Mouse (Mus musculus) megakaryocyte, adult 5-6 weeks (primary cell): ENCODE measurements around the gene Cog4. TPM values are rescaled to one million over a fixed set of nuclear protein-coding genes. Genes with fewer than 3 reads are reported as not detected.
"Not testable (repeated sequence)": the region's sequence is repeated elsewhere in the genome, so short reads cannot be mapped to it uniquely, and the experiment has no call there.

ENCODE experiments used
- ATAC-seq: 2 replicates; pipeline ENCODE4 v1.8.0; 2016; ENCODE audit warnings: mild to moderate bottlenecking, inconsistent platforms; ENCODE audit not compliant: poor library complexity, severe bottlenecking
- total RNA-seq, 2 experiments: library from RNA; stranded (forward) in 1 of 2; stranded (reverse) in 1 of 2; fragments of 153-499, 151-499 nt in 1 of 2; fragments of 221-1000, 200-1000 nt in 1 of 2; gene quantifications; 2 replicates each; pipeline versions ENCODE4 v1.2.3 to v1.2.4; 2015 to 2017

Cog4 gene
- total RNA-seq, 2 experiments from 2014 or later: 13.6 to 31.8 TPM

DNA sequence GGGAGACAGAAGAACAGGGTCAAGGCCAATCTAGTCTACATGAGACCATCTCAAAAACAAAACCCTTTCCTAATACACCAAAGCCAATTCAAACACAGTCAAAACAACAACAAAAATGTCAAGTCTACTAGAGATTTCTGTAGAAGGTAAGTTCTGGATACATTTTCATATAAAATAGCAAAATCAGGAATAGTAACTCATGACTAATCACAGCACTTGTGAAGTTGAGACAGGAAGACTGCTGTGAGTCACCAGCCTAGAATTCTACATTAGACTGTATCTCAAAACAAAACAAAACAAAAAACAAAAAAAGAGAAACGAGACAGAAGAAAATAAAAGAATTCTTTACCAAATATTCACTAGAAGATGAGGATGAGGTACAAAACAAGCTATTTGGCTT lies 21.5 kb upstream of the Cog4 start:
- ATAC-seq: no peak

GRCm38 (mm10) chr8:110828511-110828910 lies 17.9 kb upstream of the Cog4 start:
- no peak for ATAC-seq

DNA sequence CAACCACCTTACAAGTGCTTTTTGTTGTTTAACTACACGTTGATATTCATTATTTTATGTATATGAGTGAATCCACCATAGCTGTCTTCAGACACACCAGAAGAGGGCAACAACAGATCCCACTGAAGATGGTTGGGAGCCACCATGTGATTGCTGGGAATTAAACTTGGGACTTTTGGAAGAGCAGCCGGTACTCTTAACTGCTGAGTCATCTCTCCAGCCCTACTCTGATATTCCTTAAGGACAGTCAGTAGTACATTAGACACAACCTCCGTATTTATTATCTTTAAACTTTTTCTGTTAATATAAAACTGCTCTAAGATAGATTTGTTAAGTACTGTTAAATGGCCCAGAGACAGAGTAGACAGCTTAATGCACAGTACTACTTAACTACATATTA lies 14.4 kb upstream of the Cog4 start:
- ATAC-seq: no peak

GRCm38 (mm10) chr8:110842012-110842574 lies 4.3 kb upstream of the Cog4 start:
- ATAC-seq: no peak

DNA sequence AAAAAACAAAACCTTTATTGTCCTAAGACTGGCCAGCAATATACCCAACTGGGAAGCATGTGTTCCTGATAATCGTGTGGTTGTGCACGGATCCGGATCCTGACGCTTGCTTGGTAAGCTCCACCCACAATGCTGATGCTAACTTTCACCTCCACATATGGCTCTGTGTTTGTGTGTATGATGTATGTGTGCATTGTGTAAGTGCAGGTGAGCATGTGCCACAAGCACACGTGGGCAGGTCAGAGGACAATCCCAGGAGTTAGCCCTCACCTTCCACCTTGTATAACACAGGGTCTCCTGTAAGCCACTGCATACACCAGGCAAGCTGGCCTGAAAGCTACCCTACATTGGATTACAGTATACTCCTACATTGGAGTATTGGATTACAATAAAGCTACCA lies 3.2 kb upstream of the Cog4 start:
- no peak for ATAC-seq

- ATAC-seq: no peak
Measured at GRCm38 (mm10) chr8:110844941-110845340, 1.5 kb upstream of the Cog4 start.

DNA sequence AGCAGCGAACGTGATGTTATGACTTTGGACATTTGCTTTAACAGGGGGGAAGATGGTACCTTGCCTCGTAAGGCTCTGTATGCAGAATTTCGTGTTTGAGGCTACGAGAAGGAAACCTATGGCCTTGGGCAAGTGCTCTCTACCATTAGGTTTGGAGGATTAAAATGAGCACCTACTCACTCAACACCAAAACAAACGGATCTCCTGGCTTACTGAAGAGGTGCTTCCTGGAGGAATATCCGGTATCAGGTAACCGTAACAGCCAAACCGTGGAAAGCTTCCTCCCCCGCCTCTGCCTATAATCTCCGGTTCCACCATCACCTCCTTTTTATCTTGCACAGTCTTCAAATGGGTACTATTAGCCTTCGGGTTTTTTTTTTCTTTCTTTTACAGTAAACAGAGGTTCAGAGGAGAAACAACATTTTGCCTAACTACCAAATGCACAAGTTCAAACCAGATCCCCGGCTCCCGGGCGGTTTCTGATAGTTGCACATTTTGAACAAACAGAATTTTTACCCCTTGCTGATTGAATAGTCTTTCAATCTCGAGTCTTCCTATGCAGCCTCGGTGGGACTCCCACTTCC lies 487 bp upstream of the Cog4 start:
- no peak for ATAC-seq

DNA sequence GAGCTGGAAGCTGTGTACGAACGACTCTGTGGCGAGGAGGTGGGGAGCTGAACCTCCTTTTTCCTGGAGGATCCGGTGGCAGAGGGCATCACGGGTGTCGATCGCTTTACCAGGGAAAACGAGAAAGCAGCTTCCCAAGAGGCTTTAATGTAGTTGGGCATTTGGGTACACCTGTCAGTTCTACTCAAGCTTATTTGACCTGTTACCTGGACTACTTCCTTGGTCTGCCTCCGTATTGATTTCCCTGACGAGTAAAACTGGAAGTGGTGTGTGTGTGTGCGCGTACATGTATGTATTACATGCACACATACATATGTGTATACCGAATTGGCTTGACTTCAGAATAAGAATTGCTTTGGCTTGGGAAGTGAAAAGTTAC lies 760 bp downstream of the Cog4 start:
- peak; percentile 23 for ATAC-seq

DNA sequence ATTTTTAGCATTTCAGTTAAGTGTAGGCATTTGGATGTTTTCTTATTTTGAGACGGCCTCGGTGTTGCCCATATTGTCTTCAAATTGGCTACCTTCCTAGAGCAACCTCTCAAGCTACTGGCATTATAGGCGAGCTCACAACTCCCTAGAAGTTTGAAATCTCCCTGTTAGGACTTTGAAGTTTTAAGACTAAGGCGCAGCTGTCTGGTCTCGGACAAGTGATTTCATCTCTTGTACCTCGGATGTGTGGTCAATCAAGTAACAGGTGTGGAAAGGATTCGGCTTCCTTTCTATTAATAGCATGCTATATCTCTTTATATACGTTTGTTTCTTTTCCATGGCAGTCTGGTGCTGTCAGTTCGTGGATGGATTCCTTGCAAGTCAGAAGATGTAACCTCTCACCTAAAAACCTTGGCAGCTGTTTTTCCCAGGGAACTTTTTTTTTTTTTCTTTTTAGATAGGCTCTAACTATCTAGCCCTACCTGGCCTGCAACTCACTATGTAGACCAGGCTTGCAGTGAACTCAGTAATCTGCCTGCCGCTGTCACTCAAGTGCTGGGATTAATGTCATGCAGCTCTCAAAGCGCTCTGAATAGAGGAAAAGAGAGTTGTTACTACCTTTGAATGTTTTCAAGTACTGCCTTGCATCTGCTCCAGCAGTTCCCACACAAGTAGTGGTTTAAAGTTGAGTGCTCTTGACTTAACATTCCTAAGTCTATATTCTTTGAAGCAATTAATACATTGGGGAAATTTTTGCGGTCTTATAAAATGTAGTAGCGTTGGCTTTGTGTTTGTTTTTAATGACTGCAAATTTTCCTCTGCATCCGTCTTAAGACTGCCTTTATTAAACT lies 1.5 kb downstream of the Cog4 start:
- ATAC-seq: no peak

DNA sequence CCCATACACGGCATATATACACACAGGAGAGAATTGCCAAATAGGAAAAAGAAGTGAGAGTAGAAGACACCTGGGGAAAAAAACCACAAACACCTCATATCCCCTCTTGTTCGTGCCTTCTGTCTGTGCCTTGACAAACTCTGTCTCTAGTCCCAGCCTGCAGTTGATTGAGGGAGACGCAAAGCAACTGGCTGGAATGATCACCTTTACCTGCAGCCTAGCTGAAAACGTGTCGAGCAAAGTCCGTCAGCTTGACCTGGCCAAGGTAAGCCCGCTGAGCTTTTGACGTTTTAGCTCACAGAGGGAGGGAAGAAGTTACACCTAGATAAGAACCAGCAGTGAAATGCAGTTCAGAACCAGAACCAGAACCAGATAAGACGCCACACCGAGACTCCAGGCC lies 4.8 kb downstream of the Cog4 start:
- ATAC-seq: no peak

DNA sequence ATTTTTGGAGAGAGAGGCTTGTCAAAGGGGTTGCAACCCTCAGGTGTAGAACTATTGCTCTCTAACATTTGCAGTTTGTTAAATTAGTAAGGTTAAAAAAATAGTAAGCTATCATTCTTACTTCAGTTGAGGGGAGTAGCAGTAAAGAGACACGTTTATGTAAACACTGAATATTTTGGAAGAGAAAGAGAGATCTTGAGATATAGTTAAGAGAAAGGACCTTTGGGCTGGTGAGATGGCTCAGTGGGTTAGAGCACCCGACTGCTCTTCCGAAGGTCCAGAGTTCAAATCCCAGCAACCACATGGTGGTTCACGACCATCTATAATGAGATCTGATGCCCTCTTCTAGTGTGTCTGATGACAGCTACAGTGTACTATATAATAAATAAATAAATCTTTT lies 9.7 kb downstream of the Cog4 start:
- ATAC-seq: not testable (repeated sequence)

GRCm38 (mm10) chr8:110856760-110857461 lies 10.5 kb downstream of the Cog4 start:
- ATAC-seq: no peak

- ATAC-seq: peak; percentile 87
Measured at GRCm38 (mm10) chr8:110859651-110860501, 13.5 kb downstream of the Cog4 start.

DNA sequence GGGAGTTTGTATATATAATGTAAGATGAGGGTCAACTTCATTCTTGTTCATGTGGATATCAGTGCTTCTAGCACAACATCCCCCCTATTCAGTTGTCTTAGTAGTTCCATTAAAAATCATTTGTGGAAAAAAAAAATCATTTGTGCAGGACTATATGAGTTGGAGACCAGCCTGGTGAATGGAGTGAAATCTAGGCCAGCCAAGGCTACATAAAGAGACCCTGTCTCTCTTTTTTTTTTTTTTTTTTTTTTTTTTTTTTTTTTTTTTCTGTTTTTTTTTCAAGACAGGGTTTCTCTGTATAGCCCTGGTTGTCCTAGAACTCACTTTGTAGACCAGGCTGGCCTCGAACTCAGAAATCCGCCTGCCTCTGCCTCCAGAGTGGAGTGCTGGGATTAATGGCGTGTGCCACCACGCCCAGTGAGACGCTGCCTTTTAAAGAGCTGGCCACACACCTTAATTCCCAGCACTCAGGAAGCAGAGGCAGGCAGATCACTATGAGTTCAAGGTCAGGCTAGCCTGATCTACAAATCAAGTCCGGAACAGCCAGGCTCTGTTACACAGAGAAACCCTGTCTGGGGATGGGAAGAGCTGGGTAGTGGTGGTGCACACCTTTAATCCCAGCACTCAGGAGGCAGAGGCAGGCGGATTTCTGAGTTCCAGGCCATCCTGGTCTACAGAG lies 15.1 kb downstream of the Cog4 start:
- not testable (repeated sequence) for ATAC-seq

- ATAC-seq: no peak
Measured at GRCm38 (mm10) chr8:110870501-110870900, 24.1 kb downstream of the Cog4 start.

DNA sequence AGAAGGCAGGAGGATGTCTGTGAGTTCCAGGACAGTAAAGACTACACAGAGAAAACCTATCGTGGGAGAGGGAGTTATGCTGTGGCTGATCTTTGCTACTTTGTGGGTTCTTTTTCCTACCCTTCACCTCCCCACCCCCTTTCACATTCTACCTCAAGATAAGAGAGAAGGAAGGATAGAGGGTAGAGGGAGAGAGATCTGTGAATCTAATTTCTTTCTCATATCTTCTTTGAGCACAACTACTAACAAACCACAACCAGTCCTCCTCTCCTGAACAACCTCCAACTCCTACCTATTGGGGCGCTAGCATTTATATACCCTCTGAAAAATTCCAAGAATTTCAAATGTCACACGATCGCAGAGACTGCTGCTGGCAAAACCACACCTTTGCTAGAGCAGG lies 31.5 kb downstream of the Cog4 start:
- no peak for ATAC-seq

DNA sequence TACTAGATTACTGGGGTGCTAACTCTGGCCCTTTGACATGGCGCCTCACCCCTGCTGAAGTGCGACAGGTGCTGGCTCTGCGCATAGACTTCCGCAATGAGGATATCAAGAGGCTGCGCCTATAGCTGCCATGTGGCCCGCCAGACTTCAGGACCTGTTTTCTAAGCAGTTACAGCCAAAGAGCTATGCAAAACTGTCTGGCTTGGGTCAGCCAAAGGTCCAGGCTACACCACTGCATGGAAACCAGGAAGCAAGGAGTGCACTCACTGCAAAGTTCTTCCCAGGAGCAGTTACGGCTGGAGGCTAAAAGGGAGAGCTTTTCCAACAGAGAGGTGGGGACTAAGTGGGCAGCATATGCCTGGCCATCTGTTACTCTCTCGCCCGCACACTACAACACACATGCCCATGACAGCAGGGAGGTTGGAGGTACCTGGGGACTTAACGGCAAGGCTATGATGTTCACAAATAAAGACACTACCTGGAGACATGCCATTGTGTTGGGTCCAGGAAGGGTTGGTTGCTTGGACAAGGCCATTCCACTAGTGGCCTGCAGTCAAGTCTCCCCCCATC lies 35.4 kb downstream of the Cog4 start:
- no peak for ATAC-seq

- ATAC-seq: no peak
Measured at GRCm38 (mm10) chr8:110883824-110884223, 37.4 kb downstream of the Cog4 start.

DNA sequence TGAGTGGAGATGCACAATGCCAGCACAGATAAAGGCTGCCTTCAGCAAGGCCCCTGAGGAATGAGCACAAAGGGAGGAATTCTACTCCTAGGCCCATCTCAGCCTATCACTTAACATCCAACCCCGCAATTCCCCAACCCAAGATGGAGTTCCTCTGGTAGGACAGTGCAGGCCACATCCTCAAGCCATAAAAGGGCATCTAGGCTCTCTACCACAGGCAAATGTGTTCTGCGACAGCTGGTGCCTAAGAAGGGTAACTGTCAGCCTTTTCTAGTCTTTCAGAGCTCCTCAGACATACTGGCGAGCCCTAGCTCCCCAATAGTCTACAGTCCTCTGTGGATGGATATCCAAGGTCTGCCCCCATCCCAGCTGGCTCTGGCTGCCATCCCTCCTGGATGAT lies 40.2 kb downstream of the Cog4 start:
- ATAC-seq: no peak

GRCm38 (mm10) chr8:110887551-110887950 lies 41.2 kb downstream of the Cog4 start:
- no peak for ATAC-seq
